ENCODE assay signal across 10 mouse cellular contexts in genomic region chr1:78371569-78372236, GRCm38 (mm10).
DNase-seq lines count a peak whose midpoint lies in the region; ATAC-seq and TF ChIP-seq lines count a peak whose summit lies in the region.
"Had no signal": no experiment of that assay in that cellular context is flagged by ENCODE, and none has a peak within 500 bp of the region (broad histone marks: within the 10 kb centered on the region; RNA-seq: fewer than 3 reads in every experiment).

No protein-coding gene starts in this region.

- H3K4me3 ChIP-seq in hindbrain, postnatal 0 days (ENCODE audit: low read length) = no peak overlapping the region
- no peak overlapping the region for H3K4me3 ChIP-seq in hindbrain, embryonic 13.5 days
- no peak overlapping the region for H3K4me3 ChIP-seq in heart, embryonic 12.5 days

- no peak overlapping the region for H3K27ac ChIP-seq in hindbrain, postnatal 0 days
- no peak overlapping the region for H3K27ac ChIP-seq in hindbrain, embryonic 13.5 days
- H3K27ac ChIP-seq in heart, embryonic 12.5 days (ENCODE audit: poor library complexity, severe bottlenecking) = peak overlapping the region; percentile 85
- H3K27ac ChIP-seq: liver, embryonic 14.5 days had no signal

- H3K4me2 ChIP-seq in hindbrain, postnatal 0 days (ENCODE audit: low read depth, low read length) = no peak overlapping the region
- no peak overlapping the region for H3K4me2 ChIP-seq in hindbrain, embryonic 13.5 days
- no peak overlapping the region for H3K4me2 ChIP-seq in heart, embryonic 12.5 days

- H3K36me3 ChIP-seq in hindbrain, postnatal 0 days (ENCODE audit: insufficient read depth, low read length) = no peaks in the 10 kb centered on the region
- no peaks in the 10 kb centered on the region for H3K36me3 ChIP-seq in hindbrain, embryonic 13.5 days
- no peaks in the 10 kb centered on the region for H3K36me3 ChIP-seq in heart, embryonic 12.5 days
- H3K36me3 ChIP-seq: G1E had no signal

- H3K9ac ChIP-seq in hindbrain, postnatal 0 days (replicated peaks; ENCODE audit: low read length) = no peak overlapping the region
- H3K9ac ChIP-seq in hindbrain, embryonic 13.5 days = no peak overlapping the region
- no peak overlapping the region for H3K9ac ChIP-seq in heart, embryonic 12.5 days
- H3K9ac ChIP-seq: liver, embryonic 14.5 days had no signal

- H3K4me1 ChIP-seq in hindbrain, postnatal 0 days (ENCODE audit: insufficient read depth, low read length) = peaks cover 11% of the 10 kb centered on the region; the same call in 1 of the 2 replicates
- peaks cover 10% of the 10 kb centered on the region; the same call in 1 of the 2 replicates for H3K4me1 ChIP-seq in hindbrain, embryonic 13.5 days (replicated peaks)
- H3K4me1 ChIP-seq in heart, embryonic 12.5 days (replicated peaks) = peaks cover 18% of the 10 kb centered on the region

- no peaks in the 10 kb centered on the region for H3K9me3 ChIP-seq in hindbrain, postnatal 0 days (ENCODE audit: low read length)
- peaks cover 6% of the 10 kb centered on the region; the same call in 1 of the 2 replicates for H3K9me3 ChIP-seq in hindbrain, embryonic 13.5 days
- H3K9me3 ChIP-seq in heart, embryonic 12.5 days (replicated peaks) = no peaks in the 10 kb centered on the region
- H3K9me3 ChIP-seq: G1E had no signal

- TF ChIP-seq CTCF in hindbrain, postnatal 0 days (IDR thresholded peaks at IDR 0.05; ENCODE audit: low read depth) = no peak

- WGBS in hindbrain, postnatal 0 days = 59% methylated on average over 2 of the region's 2 CpGs
- 85% methylated on average over 2 of the region's 2 CpGs for whole genome bisulfite sequencing in hindbrain, embryonic 13.5 days
- 55% methylated on average over 2 of the region's 2 CpGs for WGBS in heart, embryonic 12.5 days

- H3K27me3 ChIP-seq in hindbrain, postnatal 0 days (ENCODE audit: insufficient read depth, low read length) = no peaks in the 10 kb centered on the region
- no peaks in the 10 kb centered on the region for H3K27me3 ChIP-seq in hindbrain, embryonic 13.5 days
- H3K27me3 ChIP-seq in heart, embryonic 12.5 days (replicated peaks) = no peaks in the 10 kb centered on the region

- ATAC-seq in hindbrain, postnatal 0 days = peak; percentile 78
- no peak for ATAC-seq in hindbrain, embryonic 13.5 days (ENCODE audit: low FRiP score)
- ATAC-seq in heart, embryonic 12.5 days (ENCODE audit: insufficient number of reproducible peaks, low FRiP score) = no peak

- peak; percentile 84 for DNase-seq in hindbrain, postnatal 0 days (ENCODE audit: low spot score)
- DNase-seq in cerebellum, adult 18-20 months = peak; percentile 88 to 92
- peak; percentile 31 for DNase-seq in retina, postnatal 7 days (ENCODE audit: low read depth, low spot score)
- DNase-seq in adrenal gland, postnatal 36 days = no peak
- no peak for DNase-seq in thymus, postnatal 14 days
- DNase-seq in urinary bladder, postnatal 25 days (ENCODE audit: low spot score) = no peak

Comparison
In these comparisons a context has a peak if more than half of its experiments do, and no peak if none do; other contexts are left out.
1. DNase-seq: peak in hindbrain, postnatal 0 days (single experiment), cerebellum, adult 18-20 months (2 of 2) and retina, postnatal 7 days (single experiment); none in adrenal gland, postnatal 36 days (0 of 2), thymus, postnatal 14 days (single experiment) and urinary bladder, postnatal 25 days (single experiment).